In genomic region chr2:91527147-91527486, GRCm38 (mm10) we compare ENCODE assay signal across 8 mouse cellular contexts. TPM values are rescaled to one million over a fixed set of nuclear protein-coding genes. Genes with fewer than 3 reads are reported as not detected.
DNase-seq lines count a peak whose midpoint lies in the region; ATAC-seq and TF ChIP-seq lines count a peak whose summit lies in the region.

No protein-coding gene starts in this region.

- H3K27ac ChIP-seq in cerebellum, adult 2 months (ENCODE audit: insufficient read depth, low read length): peak overlapping the region; percentile 46
- H3K27ac ChIP-seq in heart, embryonic 16.5 days (ENCODE audit: low read length): peak overlapping the region; percentile 74
- H3K27ac ChIP-seq in olfactory bulb, adult 2 months (ENCODE audit: insufficient read depth, low read depth, low read length): no peak overlapping the region

- peaks cover 9% of the 10 kb centered on the region; the same call in 1 of the 2 replicates for H3K4me1 ChIP-seq in cerebellum, adult 2 months (ENCODE audit: control insufficient read depth, insufficient read depth, low read length)
- H3K4me1 ChIP-seq in heart, embryonic 16.5 days (ENCODE audit: control insufficient read depth, insufficient read depth, low read length): peaks cover 4% of the 10 kb centered on the region
- no peaks in the 10 kb centered on the region for H3K4me1 ChIP-seq in olfactory bulb, adult 2 months (ENCODE audit: control insufficient read depth, insufficient read depth, low read length)

- no peak for TF ChIP-seq POLR2A in cerebellum, adult 2 months (IDR thresholded peaks at IDR 0.05; ENCODE audit: borderline replicate concordance, insufficient read depth, low read length)
- TF ChIP-seq POLR2A in olfactory bulb, adult 2 months (IDR thresholded peaks at IDR 0.05; ENCODE audit: insufficient read depth, low read depth, low read length): no peak

- TF ChIP-seq CTCF in cerebellum, adult 2 months (IDR thresholded peaks at IDR 0.05; ENCODE audit: borderline replicate concordance, insufficient read depth, low read depth, low read length): no peak
- no peak for TF ChIP-seq CTCF in olfactory bulb, adult 2 months (IDR thresholded peaks at IDR 0.05; ENCODE audit: insufficient read depth, low read depth, low read length)

- ATAC-seq in heart, embryonic 16.5 days (replicated peaks; ENCODE audit: extremely low read depth, insufficient read depth, low FRiP score): peak; percentile 61

- peak overlapping the region; percentile 91 for H3K9ac ChIP-seq in heart, embryonic 16.5 days (ENCODE audit: low read length)

- H3K4me2 ChIP-seq in heart, embryonic 16.5 days (ENCODE audit: low read depth, low read length): peak overlapping the region; percentile 84

- peak; percentile 15 for DNase-seq in ovary, postnatal 10 days (ENCODE audit: low spot score)
- no peak for DNase-seq in ovary, adult 18-20 months (ENCODE audit: low spot score)
- peak; percentile 86 for DNase-seq in R1 (ENCODE audit: low read depth, low spot score)
- peak; percentile 66 to 67 for DNase-seq in cerebellum, adult 2 months
- peak; percentile 59 for DNase-seq in liver
- no peak for DNase-seq in thymus, postnatal 36 days

- H3K36me3 ChIP-seq in heart, embryonic 16.5 days (ENCODE audit: control insufficient read depth, insufficient read depth): peaks cover 7% of the 10 kb centered on the region

- no peaks in the 10 kb centered on the region for H3K27me3 ChIP-seq in cerebellum, adult 2 months (ENCODE audit: control insufficient read depth, insufficient read depth, low read length)
- no peaks in the 10 kb centered on the region for H3K27me3 ChIP-seq in heart, embryonic 16.5 days (ENCODE audit: control insufficient read depth, insufficient read depth, low read length)

- 0% methylated on average over 15 of the region's 15 CpGs for WGBS in cerebellum, adult 2 months
- under 1% methylated on average over 15 of the region's 15 CpGs for WGBS in heart, embryonic 16.5 days
- under 1% methylated on average over 15 of the region's 15 CpGs for WGBS in olfactory bulb, adult 2 months

- H3K4me3 ChIP-seq in cerebellum, adult 2 months (replicated peaks; ENCODE audit: insufficient read depth, low read depth, low read length): peak overlapping the region; percentile 95
- peak overlapping the region; percentile 99 for H3K4me3 ChIP-seq in heart, embryonic 16.5 days (ENCODE audit: low read length)
- H3K4me3 ChIP-seq in olfactory bulb, adult 2 months (ENCODE audit: insufficient read depth, low read depth, low read length): peak overlapping the region; percentile 90

- H3K9me3 ChIP-seq in heart, embryonic 16.5 days (replicated peaks; ENCODE audit: control insufficient read depth, low read length): no peaks in the 10 kb centered on the region

RNA-seq across cellular contexts. Expression of gene Ckap5, which starts 0.6 kb away (rescaled TPM):
- 97.8 and 121 TPM in 2 replicates for polyA plus RNA-seq in cerebellum, adult 2 months (2012; rRNA removed)
- 61.1 and 63.6 TPM in 2 replicates for polyA plus RNA-seq in heart, embryonic 16.5 days (2015; fragmentation: Nextera tagmentation; extraction: Ambion mirVana)
- polyA plus RNA-seq in olfactory bulb, adult 2 months (2012; ENCODE audit: insufficient read depth, insufficient read length, low replicate concordance, missing spikeins): 291 and 393 TPM in 2 replicates

Comparison
In these comparisons a context has a peak if more than half of its experiments do, and no peak if none do; other contexts are left out.
1. DNase-seq: peak in ovary, postnatal 10 days (single experiment), R1 (single experiment), cerebellum, adult 2 months (2 of 2) and liver (single experiment); none in ovary, adult 18-20 months (single experiment) and thymus, postnatal 36 days (0 of 2).
2. Peak in every context shown above with its lines, with median percentiles within 50 percentile points of each other: H3K4me3 ChIP-seq.